Mouse (Mus musculus) thymus, adult 2 months (tissue): ENCODE data around the gene Rgs12.

Experiments used
- CTCF ChIP-seq: fragments of 200-500 bp; IDR thresholded peaks from 2 replicates; pipeline ENCODE4 v1.5.1; 2012; ENCODE audit warnings: mild to moderate bottlenecking, control low read depth, low read length, moderate library complexity, borderline replicate concordance; ENCODE audit not compliant: control insufficient read depth, poor library complexity, insufficient read depth; ENCODE audit errors: extremely low read depth
- POLR2A ChIP-seq: fragments of 200-500 bp; IDR thresholded peaks from 2 replicates; pipeline ENCODE4 v1.6.1; 2012; ENCODE audit warnings: mild to moderate bottlenecking, low read length, control low read depth, moderate library complexity; ENCODE audit not compliant: control insufficient read depth, poor library complexity, insufficient read depth; ENCODE audit errors: extremely low read depth

- no peak for TF ChIP-seq CTCF
- no peak for TF ChIP-seq POLR2A
Measured at GRCm38 (mm10) chr5:34972471-34972870, 23.2 kb downstream of the Rgs12 start.
